Mouse (Mus musculus) CH12F3 (cell line): ENCODE results near the gene Arhgef16.

Source experiments
- in situ Hi-C: fragments of 300-500 bp; cut with MboI; formaldehyde crosslinking; loops from 2 replicates; pipeline ENCODE4 v1.14.3; 2020; ENCODE audit warnings: low sequenced_read_pairs

Arhgef16 gene

DNA sequence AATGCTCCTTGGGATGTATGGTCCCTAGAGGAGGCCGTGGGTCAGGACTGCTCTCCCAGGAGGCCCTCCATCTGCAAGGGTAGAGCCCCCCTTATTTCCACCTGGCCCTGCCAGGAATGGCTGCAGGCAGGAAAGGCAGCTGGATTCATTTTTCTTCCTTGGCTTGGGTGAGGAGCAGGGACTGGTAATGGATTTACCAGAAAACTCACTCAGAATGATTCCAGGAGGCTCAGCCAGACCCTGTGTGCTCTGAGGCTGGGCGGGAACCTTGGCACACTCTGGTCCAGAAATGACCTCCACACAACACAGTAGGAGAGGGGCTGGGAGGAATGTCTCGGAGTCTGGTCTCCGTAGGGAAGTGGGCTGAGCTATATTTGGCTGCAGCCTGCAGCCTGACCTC lies 69.2 kb downstream of the Arhgef16 start:
- in situ Hi-C loops: no loop called here

DNA sequence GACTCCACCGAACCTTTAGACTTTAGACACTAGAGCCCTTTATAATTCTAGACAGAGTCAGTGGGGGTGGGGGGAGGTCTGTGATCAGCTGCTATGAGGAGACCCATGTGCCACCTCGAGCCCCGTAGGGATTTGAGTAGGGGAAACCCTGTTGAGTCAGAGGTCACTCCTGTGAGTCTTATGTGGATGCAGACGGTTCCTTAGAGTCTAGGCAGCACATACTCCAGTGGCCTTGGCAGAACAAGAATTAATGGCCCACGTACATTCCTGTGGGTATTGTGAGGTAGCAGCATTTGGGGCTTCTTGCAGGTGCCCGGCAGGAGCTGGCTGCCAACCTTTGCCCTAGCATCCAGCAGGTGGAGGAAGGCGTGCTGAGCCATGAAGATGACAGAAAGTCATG lies 70.1 kb downstream of the Arhgef16 start:
- in situ Hi-C loops: no loop called here

DNA sequence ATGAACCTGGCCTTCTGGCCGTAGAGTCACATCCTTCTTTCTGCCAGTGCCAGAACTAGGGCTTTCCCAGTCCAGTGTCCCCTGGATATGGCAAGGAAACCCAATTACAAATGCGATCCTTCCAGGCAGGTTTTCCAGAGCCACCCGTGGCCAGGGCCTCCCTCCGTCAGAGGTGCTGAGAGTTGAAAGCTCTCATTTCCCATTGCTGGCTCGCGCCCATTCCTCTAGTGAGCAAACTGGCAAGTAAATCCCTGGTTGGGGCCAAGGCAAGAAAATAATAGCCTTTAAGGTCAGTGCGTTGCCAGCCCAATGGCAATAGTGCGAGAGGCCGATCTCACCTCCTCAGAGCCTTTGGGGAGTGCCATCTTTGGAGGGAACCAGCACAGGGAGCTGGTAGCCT lies 71.9 kb downstream of the Arhgef16 start:
- in situ Hi-C loops: no loop called here
